Mouse (Mus musculus) erythroblast, embryonic 14.5 days (primary cell): ENCODE measurements around the gene Slc29a3. TPM values are rescaled to one million over a fixed set of nuclear protein-coding genes. Genes with fewer than 3 reads are reported as not detected.

Experiments
- H3K27me3 ChIP-seq: 2 replicates; pipeline ENCODE4 v1.6.1; 2012; ENCODE audit warnings: inconsistent platforms; ENCODE audit not compliant: control insufficient read depth
- H3K36me3 ChIP-seq: 2 replicates; pipeline ENCODE4 v1.6.1; 2012; ENCODE audit warnings: mild to moderate bottlenecking, inconsistent platforms; ENCODE audit not compliant: control insufficient read depth
- H3K4me1 ChIP-seq: 2 replicates; pipeline ENCODE4 v1.6.1; 2012; ENCODE audit warnings: inconsistent platforms; ENCODE audit not compliant: control insufficient read depth
- H3K4me3 ChIP-seq: replicated peaks from 2 replicates; pipeline ENCODE3; 2012; ENCODE audit warnings: moderate library complexity, mild to moderate bottlenecking, inconsistent platforms
- H3K9me3 ChIP-seq: 2 replicates; pipeline ENCODE4 v1.6.1; 2012; ENCODE audit warnings: low read length, inconsistent platforms, mixed read lengths; ENCODE audit not compliant: control insufficient read depth
- GATA1 ChIP-seq: IDR thresholded peaks from 2 replicates; pipeline ENCODE4 v1.6.1; 2012; ENCODE audit warnings: low read length, inconsistent platforms, mixed read lengths
- TAL1 ChIP-seq: IDR thresholded peaks from 3 replicates; pipeline ENCODE4 v1.6.1; 2012; ENCODE audit warnings: low read length, inconsistent platforms, mixed read lengths
- polyA plus RNA-seq: library from polyadenylated mRNA; stranded (reverse); fragments of >175 nt; gene quantifications from 2 replicates; pipeline ENCODE4 v1.2.3, GENCODE M21; 2012

Slc29a3 gene
- polyA plus RNA-seq, 1 experiment, result 0.01 TPM

DNA sequence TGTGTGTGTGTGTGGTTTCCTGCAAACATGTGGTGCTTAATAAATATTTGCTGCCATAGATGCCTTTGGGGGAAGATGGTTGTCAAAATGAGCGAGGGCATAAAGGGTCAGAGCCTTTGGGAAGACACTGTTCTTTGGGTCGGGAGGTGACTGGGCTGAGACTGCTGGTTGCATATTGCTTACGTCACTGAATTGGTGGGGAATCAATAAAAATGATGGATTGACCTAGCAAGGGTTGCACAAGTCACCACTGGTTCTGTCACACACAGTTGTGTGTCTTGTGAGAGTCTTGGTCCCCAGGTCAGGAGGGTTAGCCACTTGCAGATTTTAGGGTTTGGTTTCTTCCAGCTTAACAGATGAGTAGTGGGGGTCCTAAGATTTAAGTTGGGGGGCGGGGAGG, 75.3 kb downstream of the Slc29a3 start:
- Histone ChIP-seq H3K9me3 (no peaks in the 10 kb centered on the region), H3K36me3 (no peaks in the 10 kb centered on the region), H3K4me3 (no peak overlapping the region), H3K27me3 (no peaks in the 10 kb centered on the region), H3K4me1 (no peaks in the 10 kb centered on the region)
- TF ChIP-seq TAL1, result no peak
- TF ChIP-seq GATA1, result no peak

- Histone ChIP-seq H3K4me1 (no peaks in the 10 kb centered on the region), H3K4me3 (no peak overlapping the region), H3K36me3 (no peaks in the 10 kb centered on the region), H3K27me3 (no peaks in the 10 kb centered on the region), H3K9me3 (no peaks in the 10 kb centered on the region)
- TF ChIP-seq GATA1 (no peak), TAL1 (no peak)
Measured at GRCm38 (mm10) chr10:60670166-60670565, 82.4 kb downstream of the Slc29a3 start.

- Histone ChIP-seq H3K4me3 (no peak overlapping the region), H3K36me3 (no peaks in the 10 kb centered on the region), H3K27me3 (no peaks in the 10 kb centered on the region), H3K9me3 (no peaks in the 10 kb centered on the region), H3K4me1 (no peaks in the 10 kb centered on the region)
- TF ChIP-seq TAL1 (no peak), GATA1 (no peak)
Measured at GRCm38 (mm10) chr10:60668591-60668990, 84.0 kb downstream of the Slc29a3 start.

Other genes with a start within 250 kb of the Slc29a3 start
- gene Cdh23, start 56.3 kb downstream of the Slc29a3 start, polyA plus RNA-seq, result 0.01 TPM in 1 of 2 replicates, not detected in the other
- gene Unc5b, start 78.8 kb upstream of the Slc29a3 start, polyA plus RNA-seq, result 0.01 TPM in 1 of 2 replicates, not detected in the other